Mouse (Mus musculus) stomach, embryonic 15.5 days (tissue): ENCODE data around the gene Olfr1326-ps1. TPM values are rescaled to one million over a fixed set of nuclear protein-coding genes. Genes with fewer than 3 reads are reported as not detected.

ENCODE experiments used
- ATAC-seq: fragments of 200-750 bp; cut with Nextera tagmentation; 2 replicates; pipeline ENCODE4 v1.8.0; 2017; ENCODE audit warnings: low read depth, moderate number of reproducible peaks, moderate TSS enrichment; ENCODE audit not compliant: insufficient read depth, low FRiP score
- H3K27ac ChIP-seq: fragments of 300-500 bp; sonication (generic); 2 replicates; pipeline ENCODE4 v1.5.1; 2015; ENCODE audit warnings: mild to moderate bottlenecking, inconsistent platforms
- H3K27me3 ChIP-seq: fragments of 300-500 bp; sonication (generic); replicated peaks from 2 replicates; pipeline ENCODE4 v1.6.1; 2015; ENCODE audit warnings: inconsistent platforms
- H3K36me3 ChIP-seq: fragments of 300-500 bp; sonication (generic); 2 replicates; pipeline ENCODE4 v1.6.1; 2015; ENCODE audit warnings: inconsistent platforms
- H3K4me1 ChIP-seq: fragments of 300-500 bp; sonication (generic); 2 replicates; pipeline ENCODE4 v1.6.1; 2015; ENCODE audit warnings: inconsistent platforms
- H3K4me2 ChIP-seq: fragments of 300-500 bp; sonication (generic); 2 replicates; pipeline ENCODE4 v1.6.1; 2015; ENCODE audit warnings: mild to moderate bottlenecking, inconsistent platforms
- H3K4me3 ChIP-seq: fragments of 300-500 bp; sonication (generic); replicated peaks from 2 replicates; pipeline ENCODE4 v1.5.1; 2015; ENCODE audit warnings: inconsistent platforms
- H3K9ac ChIP-seq: fragments of 300-500 bp; sonication (generic); 2 replicates; pipeline ENCODE4 v1.6.1; 2015; ENCODE audit warnings: inconsistent platforms
- H3K9me3 ChIP-seq: fragments of 300-500 bp; sonication (generic); 2 replicates; pipeline ENCODE4 v1.6.1; 2016; ENCODE audit warnings: inconsistent platforms
- WGBS: fragments of 180-500 bp; shearing (Covaris S2); methylation state at CpG from one replicate; pipeline ENCODE4 v1.1.7; 2015; 5-methylcytosine and 5-hydroxymethylcytosine counted together
- polyA plus RNA-seq: library from polyadenylated mRNA; unstranded; fragments of >200 nt; fragmentation: Nextera tagmentation; extraction: Ambion mirVana; gene quantifications from 2 replicates; pipeline ENCODE4 v1.2.1, GENCODE M21; 2015

Olfr1326-ps1 gene
- not detected in 2 replicates for polyA plus RNA-seq

DNA sequence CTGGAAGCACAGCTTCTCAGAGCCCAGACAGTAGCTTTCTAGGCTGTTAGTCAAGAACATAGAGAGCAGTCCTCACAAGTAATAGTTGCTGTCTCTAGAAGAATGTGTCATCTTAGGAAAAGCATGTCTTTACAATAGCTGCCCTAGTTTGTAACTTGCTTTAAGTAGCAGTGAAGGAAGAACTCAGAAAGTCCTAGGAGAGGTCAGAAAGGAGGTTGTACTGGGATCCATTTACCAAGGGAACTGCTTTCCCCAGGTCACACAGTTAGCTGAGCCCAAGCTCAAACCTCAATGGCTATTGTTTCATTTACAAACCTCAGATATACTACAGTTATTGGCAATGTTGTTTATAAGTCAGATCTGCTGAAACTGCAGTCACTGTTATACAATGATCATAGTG, at the start of gene Olfr1326-ps1:
TSS of gene Olfr1326-ps1 (minus strand) at position 101 of the 400 bp plus-strand sequence.
- Histone ChIP-seq H3K27ac (no peak within 1 kb of the TSS), H3K4me2 (no peak within 1 kb of the TSS), H3K27me3 (no peaks in the 10 kb centered on the region), H3K4me3 (no peak within 1 kb of the TSS), H3K36me3 (no peaks in the 10 kb centered on the region), H3K9ac (no peak within 1 kb of the TSS), H3K4me1 (no peaks in the 10 kb centered on the region), H3K9me3 (no peaks in the 10 kb centered on the region)
- ATAC-seq = no peak

DNA sequence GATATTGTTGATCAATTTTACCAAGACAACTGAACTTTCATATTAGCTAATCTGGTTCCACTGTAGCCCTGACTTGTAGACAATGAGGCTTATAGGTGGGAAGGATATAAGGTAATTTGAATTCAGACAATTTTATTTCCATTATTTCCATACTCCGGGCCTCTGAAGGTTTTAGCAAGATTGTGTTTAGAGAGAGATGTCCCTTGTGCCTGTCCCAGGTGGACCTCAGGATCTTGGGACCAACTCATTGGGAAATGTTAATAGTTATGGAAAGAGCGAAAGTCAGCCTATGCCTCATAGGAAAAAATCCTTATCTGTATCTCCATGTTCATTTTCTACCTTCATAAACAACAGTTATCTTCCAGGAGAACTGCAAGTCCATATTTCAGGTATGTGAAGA, 17.7 kb upstream of the Olfr1326-ps1 start, which contains the start of gene Olfr1325:
TSS of gene Olfr1325 (plus strand) at position 301 of the 400 bp plus-strand sequence.
- no peak for ATAC-seq
- H3K4me3 ChIP-seq = no peak within 1 kb of the TSS
- WGBS = 82% methylated on average over 2 of the region's 2 CpGs

More for the DNA sequence above, 17.7 kb upstream of the Olfr1326-ps1 start, which contains the start of gene Olfr1325:
- no peak within 1 kb of the TSS for H3K4me2 ChIP-seq
- H3K36me3 ChIP-seq = no peaks in the 10 kb centered on the region
- H3K27me3 ChIP-seq = no peaks in the 10 kb centered on the region
- H3K27ac ChIP-seq = no peak within 1 kb of the TSS
- no peaks in the 10 kb centered on the region for H3K4me1 ChIP-seq
- no peaks in the 10 kb centered on the region for H3K9me3 ChIP-seq
- no peak within 1 kb of the TSS for H3K9ac ChIP-seq

Other genes starting within 250 kb of the Olfr1326-ps1 start
- 12.4 and 13.5 TPM in 2 replicates for gene Plxna3, start 245.8 kb downstream of the Olfr1326-ps1 start, polyA plus RNA-seq
- gene Lage3, start 221.3 kb downstream of the Olfr1326-ps1 start, polyA plus RNA-seq = 95.8 and 107 TPM in 2 replicates
- 63.3 and 67.0 TPM in 2 replicates for gene Ubl4a, start 201.7 kb downstream of the Olfr1326-ps1 start, polyA plus RNA-seq
- gene Slc10a3, start 201.5 kb downstream of the Olfr1326-ps1 start, polyA plus RNA-seq = 17.8 and 17.9 TPM in 2 replicates
- gene Fam3a, start 181.6 kb downstream of the Olfr1326-ps1 start, polyA plus RNA-seq = 36.0 and 36.1 TPM in 2 replicates
- gene Ikbkg, start 181.6 kb downstream of the Olfr1326-ps1 start, polyA plus RNA-seq = 19.9 and 20.1 TPM in 2 replicates
- gene G6pdx, start 145.7 kb downstream of the Olfr1326-ps1 start, polyA plus RNA-seq = 71.1 and 76.5 TPM in 2 replicates
- gene Gm6880, start 93.5 kb downstream of the Olfr1326-ps1 start, polyA plus RNA-seq = not detected in 2 replicates
- not detected in 2 replicates for gene Olfr1325, start 17.8 kb upstream of the Olfr1326-ps1 start, polyA plus RNA-seq
- not detected in 2 replicates for gene Gm5640, start 70.7 kb upstream of the Olfr1326-ps1 start, polyA plus RNA-seq
- gene Gm6890, start 166.0 kb upstream of the Olfr1326-ps1 start, polyA plus RNA-seq = not detected in 2 replicates